Mouse (Mus musculus): ENCODE measurements around the gene Natd1. TPM values are rescaled to one million over a fixed set of nuclear protein-coding genes. Genes with fewer than 3 reads are reported as not detected.

Natd1 gene
- total RNA-seq (2012; rRNA removed), result 11.0 and 14.6 TPM in 2 replicates

- peaks cover 11 to 35% of the 10 kb centered on the region in 2 experiments for H3K4me1 ChIP-seq (ENCODE audit: control insufficient read depth in 2 of 2, insufficient read depth in 2 of 2, low read length in 2 of 2, poor library complexity in 1 of 2)
Measured at GRCm38 (mm10) chr11:60914491-60914890, at the start of gene Natd1. Gene Natd1, minus strand, starts transcription at chr11:60914750.

DNA sequence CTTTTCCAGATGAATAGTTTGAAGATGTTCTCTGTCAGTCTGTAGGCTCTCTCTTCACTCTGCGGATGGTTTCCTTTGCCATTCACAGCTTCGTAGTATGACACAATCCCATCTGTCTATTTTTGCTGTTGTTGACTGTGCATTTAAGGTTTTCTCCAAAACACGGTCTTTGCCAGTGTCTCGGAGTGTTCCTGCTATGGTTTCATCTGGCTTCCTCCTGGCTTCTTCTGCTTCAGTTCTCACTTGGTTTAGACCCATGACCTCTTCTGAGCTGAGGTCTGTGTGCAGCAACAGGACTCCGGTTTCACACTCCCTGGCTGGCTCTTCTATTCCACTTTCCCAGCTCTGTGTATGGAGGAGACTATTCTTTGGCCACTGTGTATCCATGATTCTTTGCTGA, 48.2 kb upstream of the Natd1 start:
- in situ Hi-C loops (cut with MboI; ENCODE audit: low sequenced_read_pairs in 2 of 2, unreplicated experiment in 2 of 2), result no loop called here
- no peak overlapping the region for H3K27ac ChIP-seq (ENCODE audit: insufficient read depth, low read depth, low read length, poor library complexity, severe bottlenecking)
- TF ChIP-seq ZC3H11A (IDR thresholded peaks at IDR 0.05; ENCODE audit: borderline replicate concordance, low read depth, low read length), result no peak
- no peak for TF ChIP-seq HCFC1 (IDR thresholded peaks at IDR 0.05; ENCODE audit: borderline replicate concordance, insufficient read depth, low read length)
- no peak for TF ChIP-seq CHD2 (IDR thresholded peaks at IDR 0.05; ENCODE audit: low read depth, low read length)
- TF ChIP-seq MAFK (IDR thresholded peaks at IDR 0.05; ENCODE audit: insufficient read depth, low read depth, low read length), result no peak
- H3K9ac ChIP-seq (ENCODE audit: insufficient read depth, low read depth, low read length, poor library complexity, severe bottlenecking), result no peak overlapping the region
- no peak for DNase-seq (ENCODE audit: low read depth, low spot score)
- no peak overlapping the region for H3K4me3 ChIP-seq (ENCODE audit: insufficient read depth in 1 of 2, low read depth in 1 of 2, low read length in 2 of 2, poor library complexity in 1 of 2, severe bottlenecking in 1 of 2)
- no peaks in the 10 kb centered on the region for H3K4me1 ChIP-seq (ENCODE audit: control insufficient read depth in 2 of 2, insufficient read depth in 2 of 2, low read length in 2 of 2, poor library complexity in 1 of 2)
- no peaks in the 10 kb centered on the region for H3K36me3 ChIP-seq (ENCODE audit: control insufficient read depth, insufficient read depth, low read length, poor library complexity, severe bottlenecking)
- no peaks in the 10 kb centered on the region for H3K9me3 ChIP-seq (ENCODE audit: control insufficient read depth, insufficient read depth, low read depth, low read length)

More at GRCm38 (mm10) chr11:60914491-60914890, at the start of gene Natd1:
- H3K4me3 ChIP-seq (ENCODE audit: insufficient read depth in 1 of 2, low read depth in 1 of 2, low read length in 2 of 2, poor library complexity in 1 of 2, severe bottlenecking in 1 of 2), result peak within 1 kb of the TSS; percentile 87 to 90
- TF ChIP-seq HCFC1 (IDR thresholded peaks at IDR 0.05; ENCODE audit: borderline replicate concordance, insufficient read depth, low read length) (no peak), ZC3H11A (IDR thresholded peaks at IDR 0.05; ENCODE audit: borderline replicate concordance, low read depth, low read length) (no peak), ZNF384 (IDR thresholded peaks at IDR 0.05; ENCODE audit: low read depth, low read length) (no peak), CHD2 (IDR thresholded peaks at IDR 0.05; ENCODE audit: low read depth, low read length) (no peak), MAFK (IDR thresholded peaks at IDR 0.05; ENCODE audit: insufficient read depth, low read depth, low read length) (no peak)
- H3K36me3 ChIP-seq (ENCODE audit: control insufficient read depth, insufficient read depth, low read length, poor library complexity, severe bottlenecking), result 0 out of 2 replicates have a peak, but pooled peaks cover 2% of the 10 kb centered on the region
- peak within 1 kb of the TSS; percentile 87 for H3K9ac ChIP-seq (ENCODE audit: insufficient read depth, low read depth, low read length, poor library complexity, severe bottlenecking)
- no peak for DNase-seq (ENCODE audit: low read depth, low spot score)
- H3K9me3 ChIP-seq (ENCODE audit: control insufficient read depth, insufficient read depth, low read depth, low read length), result no peaks in the 10 kb centered on the region
- in situ Hi-C loops (cut with MboI; ENCODE audit: low sequenced_read_pairs in 2 of 2, unreplicated experiment in 2 of 2), result no loop called here
- H3K27ac ChIP-seq (ENCODE audit: insufficient read depth, low read depth, low read length, poor library complexity, severe bottlenecking), result 0 out of 2 replicates have a peak within 1 kb of the TSS, but pooled peaks have one; percentile 9

DNA sequence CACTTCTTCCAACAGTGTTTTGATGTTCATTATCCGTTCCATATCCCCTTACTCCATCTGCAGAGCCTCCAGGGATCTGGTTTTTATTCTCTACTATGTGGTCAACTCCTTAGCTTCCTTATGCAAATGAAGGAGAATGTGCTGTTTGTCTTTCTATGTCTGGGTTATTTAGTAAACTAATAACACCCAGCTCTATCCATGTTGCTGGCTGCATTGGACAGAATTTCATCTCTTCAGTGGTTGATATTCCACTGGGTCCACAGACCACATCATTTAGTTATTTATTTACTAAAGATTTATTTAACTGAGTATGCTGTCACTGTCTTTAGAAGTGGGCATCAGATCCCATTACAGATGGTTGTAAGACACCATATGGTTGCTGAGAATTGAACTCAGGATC, 46.6 kb upstream of the Natd1 start:
- Histone ChIP-seq H3K9ac (ENCODE audit: insufficient read depth, low read depth, low read length, poor library complexity, severe bottlenecking) (no peak overlapping the region), H3K36me3 (ENCODE audit: control insufficient read depth, insufficient read depth, low read length, poor library complexity, severe bottlenecking) (no peaks in the 10 kb centered on the region), H3K27ac (ENCODE audit: insufficient read depth, low read depth, low read length, poor library complexity, severe bottlenecking) (no peak overlapping the region), H3K9me3 (ENCODE audit: control insufficient read depth, insufficient read depth, low read depth, low read length) (no peaks in the 10 kb centered on the region), H3K4me1 (ENCODE audit: control insufficient read depth in 2 of 2, insufficient read depth in 2 of 2, low read length in 2 of 2, poor library complexity in 1 of 2) (no peaks in the 10 kb centered on the region), H3K4me3 (ENCODE audit: insufficient read depth in 1 of 2, low read depth in 1 of 2, low read length in 2 of 2, poor library complexity in 1 of 2, severe bottlenecking in 1 of 2) (no peak overlapping the region)
- TF ChIP-seq MAFK (IDR thresholded peaks at IDR 0.05; ENCODE audit: insufficient read depth, low read depth, low read length), result no peak
- in situ Hi-C loops (cut with MboI; ENCODE audit: low sequenced_read_pairs in 2 of 2, unreplicated experiment in 2 of 2), result no loop called here
- no peak for DNase-seq (ENCODE audit: low read depth, low spot score)

GRCm38 (mm10) chr11:60958948-60959347, 44.4 kb upstream of the Natd1 start:
- Histone ChIP-seq H3K4me1 (ENCODE audit: control insufficient read depth in 2 of 2, insufficient read depth in 2 of 2, low read length in 2 of 2, poor library complexity in 1 of 2) (peaks cover 0 to 2% of the 10 kb centered on the region in 2 experiments; a peak in 1 of 4 replicates), H3K9me3 (ENCODE audit: control insufficient read depth, insufficient read depth, low read depth, low read length) (no peaks in the 10 kb centered on the region), H3K27ac (ENCODE audit: insufficient read depth, low read depth, low read length, poor library complexity, severe bottlenecking) (no peak overlapping the region), H3K4me3 (ENCODE audit: insufficient read depth in 1 of 2, low read depth in 1 of 2, low read length in 2 of 2, poor library complexity in 1 of 2, severe bottlenecking in 1 of 2) (no peak overlapping the region), H3K9ac (ENCODE audit: insufficient read depth, low read depth, low read length, poor library complexity, severe bottlenecking) (no peak overlapping the region), H3K36me3 (ENCODE audit: control insufficient read depth, insufficient read depth, low read length, poor library complexity, severe bottlenecking) (no peaks in the 10 kb centered on the region)
- TF ChIP-seq HCFC1 (IDR thresholded peaks at IDR 0.05; ENCODE audit: borderline replicate concordance, insufficient read depth, low read length) (no peak), MAFK (IDR thresholded peaks at IDR 0.05; ENCODE audit: insufficient read depth, low read depth, low read length) (no peak), ZC3H11A (IDR thresholded peaks at IDR 0.05; ENCODE audit: borderline replicate concordance, low read depth, low read length) (no peak), CHD2 (IDR thresholded peaks at IDR 0.05; ENCODE audit: low read depth, low read length) (no peak), ZNF384 (IDR thresholded peaks at IDR 0.05; ENCODE audit: low read depth, low read length) (no peak)
- in situ Hi-C loops (cut with MboI; ENCODE audit: low sequenced_read_pairs in 2 of 2, unreplicated experiment in 2 of 2), result no loop called here
- no peak for DNase-seq (ENCODE audit: low read depth, low spot score)
